Mouse (Mus musculus) ES-E14 (cell line): Measurements from ENCODE around the gene Ubtd1. TPM values are rescaled to one million over a fixed set of nuclear protein-coding genes. Genes with fewer than 3 reads are reported as not detected.

Source experiments
- DNase-seq: peaks from one replicate; pipeline ENCODE4 v3.0.0-alpha.2; 2013; ENCODE audit warnings: low read depth, low spot score
- H3K27ac ChIP-seq: 2 replicates; pipeline ENCODE4 v1.5.1; 2012; ENCODE audit warnings: low read depth, mild to moderate bottlenecking, low read length, moderate library complexity, mixed read lengths; ENCODE audit not compliant: poor library complexity, insufficient read depth, severe bottlenecking
- H3K36me3 ChIP-seq: 2 replicates; pipeline ENCODE4 v1.6.1; 2012; ENCODE audit warnings: mild to moderate bottlenecking, low read length, moderate library complexity, mixed read lengths; ENCODE audit not compliant: control insufficient read depth, poor library complexity, insufficient read depth, severe bottlenecking
- H3K4me1 ChIP-seq, 2 experiments: fragments of 150-350 bp in 1 of 2; sonication (generic) in 1 of 2; 2 replicates each; pipeline ENCODE4 v1.6.1; 2012; ENCODE audit warnings: low read length in 2 of 2, mild to moderate bottlenecking in 1 of 2, mixed read lengths in 1 of 2; ENCODE audit not compliant: control insufficient read depth in 2 of 2, insufficient read depth in 2 of 2, poor library complexity in 1 of 2
- H3K4me3 ChIP-seq, 2 experiments: fragments of 150-350 bp in 1 of 2; sonication (generic) in 1 of 2; 2 replicates each; pipeline ENCODE4 v1.5.1; 2012; ENCODE audit warnings: low read length in 2 of 2, low read depth in 1 of 2, mild to moderate bottlenecking in 1 of 2, mixed read lengths in 1 of 2; ENCODE audit not compliant: insufficient read depth in 1 of 2, poor library complexity in 1 of 2, severe bottlenecking in 1 of 2
- H3K9ac ChIP-seq: 2 replicates; pipeline ENCODE4 v1.6.1; 2012; ENCODE audit warnings: low read depth, mild to moderate bottlenecking, low read length, mixed read lengths; ENCODE audit not compliant: poor library complexity, insufficient read depth, severe bottlenecking
- H3K9me3 ChIP-seq: fragments of 150-350 bp; sonication (generic); 2 replicates; pipeline ENCODE4 v1.6.1; 2012; ENCODE audit warnings: low read depth, mild to moderate bottlenecking, low read length; ENCODE audit not compliant: control insufficient read depth, insufficient read depth
- CHD2 ChIP-seq: IDR thresholded peaks from 2 replicates; pipeline ENCODE4 v1.6.1; 2014; ENCODE audit warnings: mild to moderate bottlenecking, low read depth, low read length, inconsistent platforms
- HCFC1 ChIP-seq: IDR thresholded peaks from 2 replicates; pipeline ENCODE4 v1.6.1; 2012; ENCODE audit warnings: low read length, inconsistent platforms, borderline replicate concordance; ENCODE audit not compliant: insufficient read depth
- MAFK ChIP-seq: IDR thresholded peaks from 2 replicates; pipeline ENCODE4 v1.6.1; 2014; ENCODE audit warnings: mild to moderate bottlenecking, low read depth, low read length, inconsistent platforms; ENCODE audit not compliant: insufficient read depth
- ZC3H11A ChIP-seq: IDR thresholded peaks from 2 replicates; pipeline ENCODE4 v1.6.1; 2012; ENCODE audit warnings: low read depth, mild to moderate bottlenecking, inconsistent platforms, low read length, borderline replicate concordance
- ZNF384 ChIP-seq: IDR thresholded peaks from 2 replicates; pipeline ENCODE4 v1.6.1; 2012; ENCODE audit warnings: low read depth, low read length, inconsistent platforms
- in situ Hi-C, 2 experiments: fragments of 600-800 bp; cut with MboI; formaldehyde crosslinking; loops; one replicate each; pipeline ENCODE4 v1.15.1; 2025; ENCODE audit warnings: low sequenced_read_pairs in 2 of 2, inconsistent platforms in 1 of 2; ENCODE audit not compliant: unreplicated experiment in 2 of 2
- total RNA-seq: library from RNA; depleted of rRNA; stranded (reverse); fragments of 300-350 nt; gene quantifications from 2 replicates; pipeline ENCODE4 v1.2.3, GENCODE M21; 2012

Gene Ubtd1
- total RNA-seq, 1 experiment, result 18.2 TPM

GRCm38 (mm10) chr19:41997090-41997489, 15.5 kb downstream of the Ubtd1 start:
- H3K36me3 ChIP-seq, result no peaks in the 10 kb centered on the region
- no peak overlapping the region for H3K9ac ChIP-seq
- H3K4me3 ChIP-seq, result no peak overlapping the region
- in situ Hi-C loops, result no loop called here
- peaks cover 24 to 28% of the 10 kb centered on the region in 2 experiments for H3K4me1 ChIP-seq
- H3K9me3 ChIP-seq, result no peaks in the 10 kb centered on the region
- H3K27ac ChIP-seq, result no peak overlapping the region
- no peak for TF ChIP-seq ZC3H11A
- TF ChIP-seq ZNF384, result no peak
- TF ChIP-seq HCFC1, result no peak
- TF ChIP-seq MAFK, result no peak
- no peak for TF ChIP-seq CHD2
- no peak for DNase-seq

DNA sequence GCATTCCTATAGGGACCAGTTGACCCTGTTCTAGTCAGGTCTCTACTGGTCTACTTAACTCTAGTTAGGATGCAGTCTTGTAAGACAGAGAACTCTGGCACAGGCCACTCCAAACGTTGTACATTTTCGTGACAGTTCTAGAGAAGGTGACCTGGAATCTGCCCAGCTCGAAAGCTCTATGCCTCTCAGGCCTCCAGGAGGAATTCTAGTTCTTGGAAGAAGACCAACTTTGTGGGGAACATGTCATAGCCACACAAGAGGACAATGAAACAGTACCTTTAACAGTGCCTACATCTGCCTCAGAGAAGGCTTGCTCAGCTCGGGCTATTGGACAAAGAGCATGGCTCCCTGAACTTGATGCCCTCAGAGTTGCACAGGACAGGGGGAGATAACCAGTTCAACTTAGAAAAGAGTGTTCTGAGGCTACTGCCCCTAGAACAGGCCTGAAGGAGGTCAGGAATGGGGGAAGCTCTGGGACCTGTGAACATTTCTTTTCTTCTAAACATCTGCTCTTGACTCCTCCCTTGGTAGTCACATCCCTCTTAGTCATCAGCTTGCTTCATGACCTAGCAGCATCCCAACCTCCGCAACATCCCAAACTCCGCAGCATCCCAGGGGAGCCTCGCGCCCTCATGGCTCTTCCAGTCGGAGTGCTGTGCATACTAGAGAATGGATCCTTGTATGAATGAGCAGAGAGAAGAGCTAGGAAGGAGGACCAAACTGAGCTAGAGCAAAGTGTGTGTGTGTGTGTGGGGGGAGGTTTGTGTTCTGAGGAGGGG, 17.4 kb downstream of the Ubtd1 start:
- Histone ChIP-seq H3K4me3 (no peak overlapping the region), H3K27ac (no peak overlapping the region), H3K4me1 (peaks cover 18 to 22% of the 10 kb centered on the region in 2 experiments), H3K9ac (no peak overlapping the region), H3K9me3 (no peaks in the 10 kb centered on the region), H3K36me3 (no peaks in the 10 kb centered on the region)
- DNase-seq, result no peak
- in situ Hi-C loops, result no loop called here
- no peak for TF ChIP-seq CHD2
- TF ChIP-seq HCFC1, result no peak
- TF ChIP-seq ZC3H11A, result no peak
- no peak for TF ChIP-seq ZNF384
- TF ChIP-seq MAFK, result no peak

- in situ Hi-C loops, result no loop called here
- TF ChIP-seq ZC3H11A (no peak), CHD2 (no peak), ZNF384 (no peak), HCFC1 (no peak), MAFK (no peak)
- Histone ChIP-seq H3K9me3 (no peaks in the 10 kb centered on the region), H3K4me3 (no peak overlapping the region), H3K36me3 (no peaks in the 10 kb centered on the region), H3K27ac (no peak overlapping the region), H3K9ac (no peak overlapping the region), H3K4me1 (peaks cover 16 to 18% of the 10 kb centered on the region in 2 experiments)
- DNase-seq, result no peak
These were observed 18.2 kb downstream of the Ubtd1 start for GRCm38 (mm10) chr19:41999688-42000283.

DNA sequence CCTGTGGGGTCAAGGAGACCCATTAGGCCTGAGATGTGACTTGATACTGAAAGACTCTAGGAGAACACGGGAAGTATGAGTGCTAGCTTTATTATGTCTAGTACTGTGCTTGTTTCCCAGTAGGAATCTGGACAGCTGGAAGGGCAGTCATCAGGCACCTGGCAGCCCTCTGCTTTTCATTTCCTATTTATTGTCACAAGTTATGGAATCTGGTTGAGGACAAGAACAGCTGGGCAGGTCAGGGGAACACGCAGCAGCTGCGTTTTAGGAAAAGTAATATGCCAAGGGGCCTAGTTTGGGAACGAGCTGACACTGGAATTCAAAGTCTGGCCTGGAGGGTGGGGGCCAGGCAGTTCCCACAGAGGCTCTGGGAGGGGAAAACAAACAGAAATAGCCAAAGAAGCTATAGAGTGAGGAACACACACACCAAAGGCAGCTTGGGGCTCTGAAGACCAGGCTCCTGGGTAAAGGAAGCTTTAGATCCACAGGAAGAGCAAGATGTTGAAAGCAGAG, 18.9 kb downstream of the Ubtd1 start:
- DNase-seq, result no peak
- TF ChIP-seq ZC3H11A, result no peak
- TF ChIP-seq HCFC1, result no peak
- TF ChIP-seq ZNF384, result no peak
- no peak for TF ChIP-seq MAFK
- H3K27ac ChIP-seq, result no peak overlapping the region
- H3K9me3 ChIP-seq, result no peaks in the 10 kb centered on the region
- H3K9ac ChIP-seq, result no peak overlapping the region
- H3K4me1 ChIP-seq, result peaks cover 12 to 18% of the 10 kb centered on the region in 2 experiments
- no peak overlapping the region for H3K4me3 ChIP-seq
- H3K36me3 ChIP-seq, result no peaks in the 10 kb centered on the region
- in situ Hi-C loops, result no loop called here
